Mouse (Mus musculus): Measurements from ENCODE around the gene Gm21865.
"Not testable (repeated sequence)": the region's sequence is repeated elsewhere in the genome, so short reads cannot be mapped to it uniquely, and the experiment has no call there.

The Gm21865 gene

GRCm38 (mm10) chrY:40316803-40317202 is at the start of gene Gm21865:
Gene Gm21865, minus strand, starts transcription at chrY:40316903.
- DNase-seq: not testable (repeated sequence)

Data from kidney, adult 9 months (tissue).